8 mouse cellular contexts compared by ENCODE assay signal in the genomic region with DNA sequence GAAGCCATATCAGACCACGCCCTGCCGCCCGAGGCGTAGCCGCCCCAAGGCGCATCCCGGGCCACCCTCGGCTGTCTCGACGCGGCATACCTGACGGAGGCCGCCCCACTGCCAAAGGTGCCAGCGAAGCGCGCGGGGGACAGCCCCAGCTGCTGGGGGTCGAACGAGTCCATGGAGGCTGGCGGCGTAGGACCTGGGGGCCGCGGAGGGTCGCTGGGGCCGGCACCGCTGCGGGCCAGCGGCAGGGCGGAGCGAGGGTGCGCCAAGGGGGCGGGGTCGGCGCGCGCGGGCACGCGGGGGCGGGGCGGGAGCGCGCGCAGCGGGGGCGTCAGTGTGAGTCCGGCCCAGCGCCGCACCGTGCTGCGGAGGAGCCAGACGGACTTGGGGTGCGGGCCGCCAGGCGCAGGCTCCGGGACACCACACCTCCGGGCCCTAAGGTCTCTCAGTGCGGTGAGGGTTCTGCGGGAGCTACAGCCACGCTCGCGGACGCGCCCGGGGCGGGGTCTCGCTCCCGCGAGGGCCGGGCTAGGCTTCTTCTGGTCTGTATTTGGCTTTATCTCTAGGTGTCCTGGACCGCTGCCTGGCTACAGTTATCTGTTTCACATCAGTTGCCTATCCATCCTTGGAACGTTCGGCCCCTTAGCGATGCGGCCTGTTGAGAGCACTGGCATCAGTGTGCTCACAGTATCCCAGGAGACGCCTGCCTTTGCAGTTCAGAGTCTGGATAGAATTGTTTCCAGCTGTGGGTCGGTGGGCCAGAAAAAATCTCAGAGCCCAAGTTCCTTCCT.
DNase-seq lines count a peak whose midpoint lies in the region; ATAC-seq and TF ChIP-seq lines count a peak whose summit lies in the region.

No protein-coding gene starts in this region.

- dilution Hi-C loops in CH12.LX (cut with MboI; ENCODE audit: extremely low pct_ligation_motif_present, extremely low pct_unique_long_range_greater_than_20kb, low sequenced_read_pairs), result no loop called here

- no peak for TF ChIP-seq EP300 in CH12.LX (IDR thresholded peaks at IDR 0.05; ENCODE audit: low read length)
- TF ChIP-seq EP300 in heart, postnatal 0 days (IDR thresholded peaks at IDR 0.05; ENCODE audit: low read depth), result 0 out of 2 replicates have a peak, but pooled peaks have one; percentile 14
- TF ChIP-seq EP300 in liver, embryonic 14.5 days (IDR thresholded peaks at IDR 0.05; ENCODE audit: low read depth), result no peak

- no peaks in the 10 kb centered on the region for H3K9me3 ChIP-seq in CH12.LX (replicated peaks; ENCODE audit: low read length)
- no peaks in the 10 kb centered on the region for H3K9me3 ChIP-seq in forebrain, embryonic 12.5 days
- no peaks in the 10 kb centered on the region for H3K9me3 ChIP-seq in heart, postnatal 0 days (replicated peaks; ENCODE audit: control insufficient read depth, low read length)
- H3K9me3 ChIP-seq in liver, embryonic 14.5 days (ENCODE audit: control insufficient read depth, low read length), result no peaks in the 10 kb centered on the region
- H3K9me3 ChIP-seq in stomach, embryonic 15.5 days, result no peaks in the 10 kb centered on the region

- WGBS in forebrain, embryonic 12.5 days, result under 1% methylated on average over 62 of the region's 77 CpGs
- WGBS in heart, postnatal 0 days, result under 1% methylated on average over 63 of the region's 77 CpGs
- WGBS in liver, embryonic 14.5 days (ENCODE audit: insufficient replicate concordance), result under 1% methylated on average over 73 of the region's 77 CpGs
- WGBS in stomach, embryonic 15.5 days, result under 1% methylated on average over 72 of the region's 77 CpGs

- H3K27ac ChIP-seq in CH12.LX (ENCODE audit: insufficient read depth, low read depth), result no peak overlapping the region
- peak overlapping the region; percentile 97 for H3K27ac ChIP-seq in forebrain, embryonic 12.5 days
- peak overlapping the region; percentile 94 for H3K27ac ChIP-seq in heart, postnatal 0 days (ENCODE audit: low read depth)
- no peak overlapping the region for H3K27ac ChIP-seq in liver, embryonic 14.5 days
- peak overlapping the region; percentile 90 for H3K27ac ChIP-seq in stomach, embryonic 15.5 days

- peaks cover 11% of the 10 kb centered on the region for H3K27me3 ChIP-seq in CH12.LX (replicated peaks)
- no peaks in the 10 kb centered on the region for H3K27me3 ChIP-seq in forebrain, embryonic 12.5 days
- H3K27me3 ChIP-seq in heart, postnatal 0 days (ENCODE audit: control insufficient read depth, insufficient read depth, low read length), result no peaks in the 10 kb centered on the region
- no peaks in the 10 kb centered on the region for H3K27me3 ChIP-seq in liver, embryonic 14.5 days (ENCODE audit: control insufficient read depth, insufficient read depth, low read length)
- no peaks in the 10 kb centered on the region for H3K27me3 ChIP-seq in stomach, embryonic 15.5 days (replicated peaks)

- in situ Hi-C loops in CH12.LX (cut with MboI; ENCODE audit: low pct_ligation_motif_present, low pct_unique_long_range_greater_than_20kb, low sequenced_read_pairs), result no loop called here

- peak overlapping the region; percentile 74 to 85 (median 79) for H3K4me3 ChIP-seq in CH12.LX (replicated peaks in 1 of 3; ENCODE audit: low read depth in 2 of 3, low read length in 2 of 3, poor library complexity in 1 of 3)
- peak overlapping the region; percentile 95 for H3K4me3 ChIP-seq in forebrain, embryonic 12.5 days (replicated peaks)
- H3K4me3 ChIP-seq in heart, postnatal 0 days (ENCODE audit: low read depth, low read length), result peak overlapping the region; percentile 83
- H3K4me3 ChIP-seq in liver, embryonic 14.5 days (ENCODE audit: insufficient read depth in 1 of 2, low read depth in 2 of 2, low read length in 2 of 2), result peak overlapping the region; percentile 79 to 87
- H3K4me3 ChIP-seq in stomach, embryonic 15.5 days (replicated peaks), result peak overlapping the region; percentile 99

- DNase-seq in CH12.LX (ENCODE audit: extremely low read depth), result peak; percentile 61
- DNase-seq in c-Kit-positive CD71-positive TER-119-negative erythroid progenitor cells, embryonic 14.5 days (ENCODE audit: low read depth), result peak; percentile 72
- DNase-seq in heart, postnatal 0 days (ENCODE audit: low spot score), result peak; percentile 51
- peak; percentile 74 to 90 for DNase-seq in kidney, postnatal 36 days
- DNase-seq in liver, embryonic 14.5 days (ENCODE audit: low read depth in 3 of 3, low spot score in 3 of 3), result peak; percentile 64 to 69 (median 65)
- DNase-seq in neural tube, embryonic 10.5 days (ENCODE audit: extremely low spot score, low spot score), result peak; percentile 86

- peak overlapping the region; percentile 73 for H3K9ac ChIP-seq in CH12.LX (ENCODE audit: insufficient read depth, low read depth)
- H3K9ac ChIP-seq in forebrain, embryonic 12.5 days, result peak overlapping the region; percentile 92
- peak overlapping the region; percentile 80 for H3K9ac ChIP-seq in heart, postnatal 0 days (replicated peaks; ENCODE audit: low read depth, low read length)
- peak overlapping the region; percentile 81 for H3K9ac ChIP-seq in liver, embryonic 14.5 days (replicated peaks)
- H3K9ac ChIP-seq in stomach, embryonic 15.5 days, result peak overlapping the region; percentile 77

- H3K36me3 ChIP-seq in CH12.LX (replicated peaks in 1 of 2; ENCODE audit: control insufficient read depth in 1 of 2, insufficient read depth in 1 of 2, low read length in 1 of 2), result no peaks in the 10 kb centered on the region
- H3K36me3 ChIP-seq in forebrain, embryonic 12.5 days (replicated peaks), result peaks cover 8% of the 10 kb centered on the region
- H3K36me3 ChIP-seq in heart, postnatal 0 days (replicated peaks; ENCODE audit: control insufficient read depth, insufficient read depth, low read length), result peaks cover 6% of the 10 kb centered on the region; the same call in 1 of the 2 replicates
- H3K36me3 ChIP-seq in liver, embryonic 14.5 days (replicated peaks; ENCODE audit: control insufficient read depth, insufficient read depth, low read depth), result no peaks in the 10 kb centered on the region
- H3K36me3 ChIP-seq in stomach, embryonic 15.5 days, result no peaks in the 10 kb centered on the region

- no peak for TF ChIP-seq CTCF in CH12.LX (conservative IDR thresholded peaks at IDR 0.05 in 1 of 2, IDR thresholded peaks at IDR 0.05 in 1 of 2; ENCODE audit: low read depth in 2 of 2, low read length in 2 of 2)
- TF ChIP-seq CTCF in heart, postnatal 0 days (IDR thresholded peaks at IDR 0.05; ENCODE audit: low read depth), result no peak
- no peak for TF ChIP-seq CTCF in liver, embryonic 14.5 days (IDR thresholded peaks at IDR 0.05; ENCODE audit: low read depth)

- H3K4me2 ChIP-seq in CH12.LX (ENCODE audit: insufficient read depth, low read depth, poor library complexity, severe bottlenecking), result peak overlapping the region; percentile 68
- peak overlapping the region; percentile 80 for H3K4me2 ChIP-seq in forebrain, embryonic 12.5 days
- peak overlapping the region; percentile 66 for H3K4me2 ChIP-seq in heart, postnatal 0 days (ENCODE audit: low read depth, low read length)
- peak overlapping the region; percentile 94 for H3K4me2 ChIP-seq in liver, embryonic 14.5 days (ENCODE audit: low read depth)
- peak overlapping the region; percentile 83 for H3K4me2 ChIP-seq in stomach, embryonic 15.5 days

- TF ChIP-seq RAD21 in CH12.LX (IDR thresholded peaks at IDR 0.05; ENCODE audit: low read depth, low read length), result no peak

- ATAC-seq in forebrain, embryonic 12.5 days (ENCODE audit: low FRiP score), result peak; percentile 86
- ATAC-seq in heart, postnatal 0 days (ENCODE audit: insufficient read depth, low read depth), result peak; percentile 86
- ATAC-seq in liver, embryonic 14.5 days (ENCODE audit: insufficient read depth), result peak; percentile 92
- ATAC-seq in stomach, embryonic 15.5 days (ENCODE audit: insufficient read depth, low FRiP score, low read depth), result peak; percentile 91

- no peaks in the 10 kb centered on the region; the same call in 1 of the 2 replicates for H3K79me2 ChIP-seq in CH12.LX (replicated peaks; ENCODE audit: control insufficient read depth, extremely low read depth, insufficient read depth, poor library complexity, severe bottlenecking)

- peaks cover 2 to 11% of the 10 kb centered on the region in 2 experiments; a peak in 3 of 4 replicates for H3K4me1 ChIP-seq in CH12.LX (ENCODE audit: control insufficient read depth in 1 of 2, insufficient read depth in 2 of 2)
- peaks cover 24% of the 10 kb centered on the region for H3K4me1 ChIP-seq in forebrain, embryonic 12.5 days
- peaks cover 17% of the 10 kb centered on the region for H3K4me1 ChIP-seq in heart, postnatal 0 days (ENCODE audit: control insufficient read depth, insufficient read depth)
- peaks cover 2 to 18% of the 10 kb centered on the region in 2 experiments; a peak in 3 of 4 replicates for H3K4me1 ChIP-seq in liver, embryonic 14.5 days (replicated peaks; ENCODE audit: control insufficient read depth in 2 of 2, insufficient read depth in 2 of 2, low read length in 1 of 2)
- H3K4me1 ChIP-seq in stomach, embryonic 15.5 days, result 0 out of 2 replicates have a peak, but pooled peaks cover 5% of the 10 kb centered on the region

- peak; percentile 62 for TF ChIP-seq POLR2A in CH12.LX (IDR thresholded peaks at IDR 0.05; ENCODE audit: low read depth, low read length)

TF ChIP-seq in CH12.LX, 34 proteins besides CTCF, POLR2A, EP300 and RAD21 (continues in another document):
- no peak for TF ChIP-seq ZC3H11A (IDR thresholded peaks at IDR 0.05; ENCODE audit: low read depth, low read length)
- no peak for TF ChIP-seq GABPA (IDR thresholded peaks at IDR 0.05; ENCODE audit: insufficient replicate concordance, low read depth, low read length)
- no peak for TF ChIP-seq MAFK (IDR thresholded peaks at IDR 0.05; ENCODE audit: insufficient replicate concordance, low read length)
- TF ChIP-seq MXI1 (IDR thresholded peaks at IDR 0.05; ENCODE audit: low read depth, low read length), result peak; percentile 77
- TF ChIP-seq MAZ (IDR thresholded peaks at IDR 0.05; ENCODE audit: low read depth, low read length), result no peak
- TF ChIP-seq POLR2AphosphoS2 (IDR thresholded peaks at IDR 0.05; ENCODE audit: low read depth, low read length), result no peak
- no peak for TF ChIP-seq TBP (conservative IDR thresholded peaks at IDR 0.05; ENCODE audit: low read depth, low read length)
- no peak; the same call in 1 of the 2 replicates for TF ChIP-seq MAX (IDR thresholded peaks at IDR 0.05; ENCODE audit: low read length)
- no peak for TF ChIP-seq JUN (IDR thresholded peaks at IDR 0.05; ENCODE audit: insufficient read depth, low read depth, low read length)
- no peak for TF ChIP-seq USF1 (IDR thresholded peaks at IDR 0.05; ENCODE audit: low read depth, low read length)
- no peak for TF ChIP-seq IRF4 (IDR thresholded peaks at IDR 0.05; ENCODE audit: low read depth, low read length)
- TF ChIP-seq NELFE (IDR thresholded peaks at IDR 0.05; ENCODE audit: low read depth, low read length), result peak; percentile 49; the same call in 1 of the 2 replicates
- no peak for TF ChIP-seq ZKSCAN1 (IDR thresholded peaks at IDR 0.05; ENCODE audit: borderline replicate concordance, low read depth, low read length)
- no peak for TF ChIP-seq CHD1 (IDR thresholded peaks at IDR 0.05; ENCODE audit: low read depth, low read length)
- TF ChIP-seq E2F4 (IDR thresholded peaks at IDR 0.05; ENCODE audit: insufficient replicate concordance, low read depth, low read length), result no peak
- TF ChIP-seq RCOR1 (conservative IDR thresholded peaks at IDR 0.05; ENCODE audit: low read depth, low read length), result no peak

Comparison
In these comparisons a context has a peak if more than half of its experiments do, and no peak if none do; other contexts are left out.
1. H3K27ac ChIP-seq: peak in forebrain, embryonic 12.5 days (single experiment), heart, postnatal 0 days (single experiment) and stomach, embryonic 15.5 days (single experiment); none in CH12.LX (single experiment) and liver, embryonic 14.5 days (single experiment).
2. Peak in every context shown above with its lines, with median percentiles within 50 percentile points of each other: DNase-seq, H3K4me2 ChIP-seq, H3K4me3 ChIP-seq, H3K9ac ChIP-seq and ATAC-seq.